Mouse (Mus musculus): Measurements from ENCODE around the gene Gde1. TPM values are rescaled to one million over a fixed set of nuclear protein-coding genes. Genes with fewer than 3 reads are reported as not detected.

The Gde1 gene
- polyA plus RNA-seq (2015; fragmentation: Illumina TruSeq; extraction: RNeasy Lipid Tissue Mini Kit (QIAGEN cat#74804); ENCODE audit: low read depth, low replicate concordance) = 338 TPM

GRCm38 (mm10) chr7:118705101-118705961 is at the start of gene Gde1:
Gene Gde1, minus strand, starts transcription at chr7:118705778.

GRCm38 (mm10) chr7:118739975-118740531 is 34.5 kb upstream of the Gde1 start, which contains the start of gene Vps35l:
Gene Vps35l, plus strand, starts transcription at chr7:118740226.

GRCm38 (mm10) chr7:118712228-118713173 is 6.9 kb upstream of the Gde1 start, which contains the start of gene Ccp110:
Gene Ccp110, plus strand, starts transcription at chr7:118712552.

Other genes with a start within 250 kb of the Gde1 start
- gene Itpripl2, start 213.8 kb downstream of the Gde1 start, polyA plus RNA-seq (2015; fragmentation: Illumina TruSeq; extraction: RNeasy Lipid Tissue Mini Kit (QIAGEN cat#74804); ENCODE audit: low read depth, low replicate concordance) = 2.7 TPM
- 61.5 TPM for gene Coq7, start 172.4 kb downstream of the Gde1 start, polyA plus RNA-seq (2015; fragmentation: Illumina TruSeq; extraction: RNeasy Lipid Tissue Mini Kit (QIAGEN cat#74804); ENCODE audit: low read depth, low replicate concordance)
- 9.2 TPM for gene Tmc7, start 121.0 kb downstream of the Gde1 start, polyA plus RNA-seq (2015; fragmentation: Illumina TruSeq; extraction: RNeasy Lipid Tissue Mini Kit (QIAGEN cat#74804); ENCODE audit: low read depth, low replicate concordance)
- 0.46 TPM for gene Tmc5, start 108.5 kb downstream of the Gde1 start, polyA plus RNA-seq (2015; fragmentation: Illumina TruSeq; extraction: RNeasy Lipid Tissue Mini Kit (QIAGEN cat#74804); ENCODE audit: low read depth, low replicate concordance)
- 56.3 TPM for gene Ccp110, start 6.8 kb upstream of the Gde1 start, polyA plus RNA-seq (2015; fragmentation: Illumina TruSeq; extraction: RNeasy Lipid Tissue Mini Kit (QIAGEN cat#74804); ENCODE audit: low read depth, low replicate concordance)
- gene Vps35l, start 34.4 kb upstream of the Gde1 start, polyA plus RNA-seq (2015; fragmentation: Illumina TruSeq; extraction: RNeasy Lipid Tissue Mini Kit (QIAGEN cat#74804); ENCODE audit: low read depth, low replicate concordance) = 47.8 TPM
- gene Iqck, start 150.0 kb upstream of the Gde1 start, polyA plus RNA-seq (2015; fragmentation: Illumina TruSeq; extraction: RNeasy Lipid Tissue Mini Kit (QIAGEN cat#74804); ENCODE audit: low read depth, low replicate concordance) = 3.8 TPM
- gene Knop1, start 150.5 kb upstream of the Gde1 start, polyA plus RNA-seq (2015; fragmentation: Illumina TruSeq; extraction: RNeasy Lipid Tissue Mini Kit (QIAGEN cat#74804); ENCODE audit: low read depth, low replicate concordance) = 15.2 TPM

Measured in brain, adult 10 weeks (tissue).